Mouse (Mus musculus): ENCODE measurements around the gene Trmt2a. TPM values are rescaled to one million over a fixed set of nuclear protein-coding genes. Genes with fewer than 3 reads are reported as not detected.

Trmt2a gene
- total and polyA plus RNA-seq, 3 experiments: 72.5 to 107 (median 91.4) TPM

DNA sequence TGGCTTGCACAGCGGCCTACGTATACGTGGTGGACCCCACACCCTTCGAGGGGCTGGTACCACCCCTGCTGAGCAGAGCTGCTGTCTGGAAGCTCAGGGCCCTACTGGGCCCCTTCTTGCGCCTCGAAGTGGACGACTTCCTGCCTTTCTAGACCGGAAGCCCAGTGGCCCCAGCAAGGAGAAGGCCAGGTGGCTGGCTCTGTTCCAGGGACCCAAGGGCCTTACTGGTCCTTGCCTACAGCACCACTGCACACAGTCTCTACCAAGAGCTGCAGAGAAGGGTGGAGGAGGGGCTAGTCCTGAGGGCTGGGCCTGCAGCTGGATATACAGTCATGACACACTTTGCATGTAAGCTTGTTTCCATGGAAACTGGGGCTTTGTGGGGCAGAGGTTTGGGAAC is 28.5 kb upstream of the Trmt2a start:
- Histone ChIP-seq H3K4me1 (ENCODE audit: insufficient read depth, low read depth, low read length) (peaks cover 2% of the 10 kb centered on the region; the same call in 1 of the 2 replicates), H3K27me3 (ENCODE audit: insufficient read depth, low read length) (peaks cover 63% of the 10 kb centered on the region), H3K36me3 (replicated peaks) (no peaks in the 10 kb centered on the region), H3K9me3 (replicated peaks) (no peaks in the 10 kb centered on the region), H3K4me3 (ENCODE audit: low read depth, low read length) (no peak overlapping the region)
- TF ChIP-seq GATA1 (IDR thresholded peaks at IDR 0.05; ENCODE audit: borderline replicate concordance, low read length) (no peak), POLR2AphosphoS5 (IDR thresholded peaks at IDR 0.05; ENCODE audit: insufficient replicate concordance, low read depth, low read length) (no peak), CTCF (IDR thresholded peaks at IDR 0.05; ENCODE audit: low read depth, low read length) (no peak), TAL1 (conservative IDR thresholded peaks at IDR 0.05; ENCODE audit: low read depth, low read length) (no peak), GATA2 (IDR thresholded peaks at IDR 0.05; ENCODE audit: borderline replicate concordance, low read depth, low read length) (no peak)
- DNase-seq (ENCODE audit: low spot score) (no peak), ATAC-seq (ENCODE audit: extremely low read depth, insufficient number of reproducible peaks, low FRiP score, poor library complexity, severe bottlenecking) (no peak)

DNA sequence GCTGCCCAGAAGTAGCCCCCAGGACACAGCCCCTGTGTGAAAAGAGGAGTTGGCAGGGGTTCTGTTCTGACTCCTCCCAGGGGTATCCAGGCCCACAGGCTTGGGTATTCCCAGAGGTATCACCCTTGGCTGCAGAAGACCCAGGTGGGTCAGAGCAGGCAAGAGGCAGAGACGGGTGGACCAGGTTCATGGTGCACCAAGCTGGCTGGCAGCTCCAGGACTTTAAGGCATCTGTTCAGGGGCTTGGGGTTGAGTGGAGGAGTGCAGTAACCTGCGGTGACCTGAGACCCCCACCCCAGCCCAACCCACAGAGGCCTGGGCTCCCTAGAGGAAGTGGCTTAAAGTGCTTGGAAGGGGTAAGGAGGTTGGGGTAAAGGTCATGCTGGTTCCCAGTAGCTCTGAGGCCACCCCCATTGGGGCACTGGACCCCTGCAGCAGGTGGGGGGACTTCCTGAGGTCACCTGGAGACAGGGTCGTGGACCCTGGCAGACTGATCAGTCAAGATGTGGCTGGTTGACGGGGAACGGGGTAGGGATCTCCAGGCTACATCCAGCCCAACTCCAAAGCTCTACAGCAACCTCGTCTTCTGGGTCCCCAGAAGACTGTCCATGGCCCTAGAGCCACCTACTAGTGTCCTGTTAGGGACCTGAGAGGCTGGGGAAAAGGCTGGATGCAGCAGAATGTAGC is 27.5 kb upstream of the Trmt2a start:
- ATAC-seq (ENCODE audit: extremely low read depth, insufficient number of reproducible peaks, low FRiP score, poor library complexity, severe bottlenecking) (no peak), DNase-seq (ENCODE audit: low spot score) (no peak)
- Histone ChIP-seq H3K27me3 (ENCODE audit: insufficient read depth, low read length) (peaks cover 62% of the 10 kb centered on the region), H3K4me3 (ENCODE audit: low read depth, low read length) (no peak overlapping the region), H3K36me3 (replicated peaks) (no peaks in the 10 kb centered on the region), H3K9me3 (replicated peaks) (no peaks in the 10 kb centered on the region), H3K4me1 (ENCODE audit: insufficient read depth, low read depth, low read length) (peaks cover 2% of the 10 kb centered on the region; the same call in 1 of the 2 replicates)
- TF ChIP-seq GATA2 (IDR thresholded peaks at IDR 0.05; ENCODE audit: borderline replicate concordance, low read depth, low read length) (no peak), CTCF (IDR thresholded peaks at IDR 0.05; ENCODE audit: low read depth, low read length) (no peak), GATA1 (IDR thresholded peaks at IDR 0.05; ENCODE audit: borderline replicate concordance, low read length) (no peak), POLR2AphosphoS5 (IDR thresholded peaks at IDR 0.05; ENCODE audit: insufficient replicate concordance, low read depth, low read length) (no peak), TAL1 (conservative IDR thresholded peaks at IDR 0.05; ENCODE audit: low read depth, low read length) (no peak)

DNA sequence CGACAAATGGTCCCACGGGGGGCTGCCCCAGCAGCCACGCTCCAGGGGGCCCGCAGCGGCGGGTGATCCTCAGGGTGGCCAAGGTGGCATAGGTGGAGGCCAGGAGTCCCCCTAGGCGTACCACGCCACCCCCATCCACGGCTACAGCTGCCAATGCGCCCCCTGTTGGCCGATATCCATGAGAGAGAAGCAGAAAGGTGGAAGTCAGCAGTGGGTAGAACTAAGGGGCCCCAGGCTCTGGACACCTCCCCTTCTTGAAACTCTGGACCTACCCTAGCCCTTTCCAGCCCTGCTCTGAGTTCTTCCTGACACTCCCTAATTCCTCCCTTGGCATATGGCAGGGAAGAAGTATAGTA is 27.0 kb upstream of the Trmt2a start:
- Histone ChIP-seq H3K4me3 (ENCODE audit: low read depth, low read length) (no peak overlapping the region), H3K4me1 (ENCODE audit: insufficient read depth, low read depth, low read length) (peaks cover 2% of the 10 kb centered on the region; the same call in 1 of the 2 replicates), H3K27me3 (ENCODE audit: insufficient read depth, low read length) (peaks cover 59% of the 10 kb centered on the region), H3K9me3 (replicated peaks) (no peaks in the 10 kb centered on the region), H3K36me3 (replicated peaks) (no peaks in the 10 kb centered on the region)
- TF ChIP-seq GATA2 (IDR thresholded peaks at IDR 0.05; ENCODE audit: borderline replicate concordance, low read depth, low read length): no peak
- no peak for TF ChIP-seq TAL1 (conservative IDR thresholded peaks at IDR 0.05; ENCODE audit: low read depth, low read length)
- no peak for TF ChIP-seq GATA1 (IDR thresholded peaks at IDR 0.05; ENCODE audit: borderline replicate concordance, low read length)
- no peak for TF ChIP-seq POLR2AphosphoS5 (IDR thresholded peaks at IDR 0.05; ENCODE audit: insufficient replicate concordance, low read depth, low read length)
- no peak for TF ChIP-seq CTCF (IDR thresholded peaks at IDR 0.05; ENCODE audit: low read depth, low read length)
- no peak for ATAC-seq (ENCODE audit: extremely low read depth, insufficient number of reproducible peaks, low FRiP score, poor library complexity, severe bottlenecking)
- DNase-seq (ENCODE audit: low spot score): no peak

GRCm38 (mm10) chr16:18222188-18222587 is 26.3 kb upstream of the Trmt2a start:
- DNase-seq (ENCODE audit: low spot score): no peak
- H3K4me1 ChIP-seq (ENCODE audit: insufficient read depth, low read depth, low read length): peaks cover 2% of the 10 kb centered on the region; the same call in 1 of the 2 replicates
- H3K9me3 ChIP-seq (replicated peaks): no peaks in the 10 kb centered on the region
- H3K4me3 ChIP-seq (ENCODE audit: low read depth, low read length): no peak overlapping the region
- no peak for ATAC-seq (ENCODE audit: extremely low read depth, insufficient number of reproducible peaks, low FRiP score, poor library complexity, severe bottlenecking)
- peaks cover 61% of the 10 kb centered on the region for H3K27me3 ChIP-seq (ENCODE audit: insufficient read depth, low read length)
- TF ChIP-seq TAL1 (conservative IDR thresholded peaks at IDR 0.05; ENCODE audit: low read depth, low read length): no peak
- TF ChIP-seq CTCF (IDR thresholded peaks at IDR 0.05; ENCODE audit: low read depth, low read length): no peak
- TF ChIP-seq POLR2AphosphoS5 (IDR thresholded peaks at IDR 0.05; ENCODE audit: insufficient replicate concordance, low read depth, low read length): no peak
- TF ChIP-seq GATA1 (IDR thresholded peaks at IDR 0.05; ENCODE audit: borderline replicate concordance, low read length): no peak
- no peak for TF ChIP-seq GATA2 (IDR thresholded peaks at IDR 0.05; ENCODE audit: borderline replicate concordance, low read depth, low read length)
- H3K36me3 ChIP-seq (replicated peaks): no peaks in the 10 kb centered on the region

- Histone ChIP-seq H3K4me3 (ENCODE audit: low read depth, low read length) (no peak overlapping the region), H3K27me3 (ENCODE audit: insufficient read depth, low read length) (peaks cover 70% of the 10 kb centered on the region), H3K4me1 (ENCODE audit: insufficient read depth, low read depth, low read length) (no peaks in the 10 kb centered on the region; the same call in 1 of the 2 replicates), H3K9me3 (replicated peaks) (no peaks in the 10 kb centered on the region), H3K36me3 (replicated peaks) (no peaks in the 10 kb centered on the region)
- no peak for ATAC-seq (ENCODE audit: extremely low read depth, insufficient number of reproducible peaks, low FRiP score, poor library complexity, severe bottlenecking)
- no peak for TF ChIP-seq GATA1 (IDR thresholded peaks at IDR 0.05; ENCODE audit: borderline replicate concordance, low read length)
- TF ChIP-seq POLR2AphosphoS5 (IDR thresholded peaks at IDR 0.05; ENCODE audit: insufficient replicate concordance, low read depth, low read length): no peak
- TF ChIP-seq GATA2 (IDR thresholded peaks at IDR 0.05; ENCODE audit: borderline replicate concordance, low read depth, low read length): no peak
- TF ChIP-seq CTCF (IDR thresholded peaks at IDR 0.05; ENCODE audit: low read depth, low read length): no peak
- no peak for TF ChIP-seq TAL1 (conservative IDR thresholded peaks at IDR 0.05; ENCODE audit: low read depth, low read length)
- DNase-seq (ENCODE audit: low spot score): no peak
These were observed 21.3 kb upstream of the Trmt2a start for GRCm38 (mm10) chr16:18227187-18227586.

DNA sequence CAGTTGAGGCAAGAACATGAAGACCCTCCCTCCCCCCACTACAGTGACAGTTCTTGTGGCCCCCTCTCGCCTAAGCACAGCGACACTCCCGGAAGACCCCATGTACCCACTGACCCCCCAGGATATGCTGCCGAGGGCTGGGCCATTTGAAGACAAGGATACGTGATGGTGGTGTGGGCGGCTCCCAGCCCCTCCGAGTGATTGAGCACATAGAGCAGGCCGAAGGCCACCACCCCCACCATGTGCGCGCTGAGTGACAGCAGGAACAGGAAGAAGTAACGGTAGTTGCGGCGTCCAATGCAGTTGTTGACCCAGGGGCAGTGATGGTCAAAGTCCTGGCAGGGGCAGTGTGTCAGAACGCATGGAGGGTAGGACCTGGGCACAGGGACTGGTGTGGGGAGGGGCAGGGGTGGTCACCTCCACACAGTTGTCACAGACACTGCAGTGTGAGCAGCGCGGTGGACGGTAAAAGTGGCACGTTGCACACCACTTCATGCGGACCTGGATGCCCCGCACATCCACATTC is 20.5 kb upstream of the Trmt2a start:
- TF ChIP-seq POLR2AphosphoS5 (IDR thresholded peaks at IDR 0.05; ENCODE audit: insufficient replicate concordance, low read depth, low read length) (no peak), GATA1 (IDR thresholded peaks at IDR 0.05; ENCODE audit: borderline replicate concordance, low read length) (no peak), TAL1 (conservative IDR thresholded peaks at IDR 0.05; ENCODE audit: low read depth, low read length) (no peak), GATA2 (IDR thresholded peaks at IDR 0.05; ENCODE audit: borderline replicate concordance, low read depth, low read length) (no peak), CTCF (IDR thresholded peaks at IDR 0.05; ENCODE audit: low read depth, low read length) (no peak)
- Histone ChIP-seq H3K36me3 (replicated peaks) (no peaks in the 10 kb centered on the region), H3K4me1 (ENCODE audit: insufficient read depth, low read depth, low read length) (no peaks in the 10 kb centered on the region), H3K9me3 (replicated peaks) (no peaks in the 10 kb centered on the region), H3K27me3 (ENCODE audit: insufficient read depth, low read length) (peaks cover 64% of the 10 kb centered on the region), H3K4me3 (ENCODE audit: low read depth, low read length) (no peak overlapping the region)
- DNase-seq (ENCODE audit: low spot score) (no peak), ATAC-seq (ENCODE audit: extremely low read depth, insufficient number of reproducible peaks, low FRiP score, poor library complexity, severe bottlenecking) (no peak)

Measured in G1E (cell line).